Mouse (Mus musculus) C2C12 (cell line): ENCODE measurements around the gene Osbpl9. TPM values are rescaled to one million over a fixed set of nuclear protein-coding genes. Genes with fewer than 3 reads are reported as not detected.

Source experiments
- H3K27me3 ChIP-seq: one replicate; pipeline ENCODE4 v1.6.1; 2011; ENCODE audit not compliant: control insufficient read depth, insufficient read depth, insufficient read length
- H3K36me3 ChIP-seq: one replicate; pipeline ENCODE4 v1.6.1; 2011; ENCODE audit not compliant: control insufficient read depth, insufficient read depth
- H3K4me3 ChIP-seq: one replicate; pipeline ENCODE4 v1.5.1; 2011; ENCODE audit warnings: mild to moderate bottlenecking, control low read depth; ENCODE audit not compliant: poor library complexity, insufficient read depth, severe bottlenecking
- H3K79me2 ChIP-seq: one replicate; pipeline ENCODE4 v1.6.1; 2011; ENCODE audit not compliant: control insufficient read depth, insufficient read depth
- H3K79me3 ChIP-seq: one replicate; pipeline ENCODE4 v1.6.1; 2011; ENCODE audit warnings: low read depth, control low read depth
- H3ac ChIP-seq: one replicate; pipeline ENCODE3; 2011; ENCODE audit warnings: low read depth; ENCODE audit not compliant: control insufficient read depth, insufficient read length
- CEBPB ChIP-seq: IDR thresholded peaks from one replicate; pipeline ENCODE4 v1.6.1; 2011; ENCODE audit warnings: low read depth, mild to moderate bottlenecking, control low read depth, moderate library complexity
- CTCF ChIP-seq: IDR thresholded peaks from one replicate; pipeline ENCODE4 v1.5.1; 2011; ENCODE audit not compliant: control insufficient read depth, insufficient read depth, insufficient read length
- FOSL1 ChIP-seq: IDR thresholded peaks from one replicate; pipeline ENCODE4 v1.8.0; 2011; ENCODE audit warnings: mild to moderate bottlenecking, low read length; ENCODE audit not compliant: poor library complexity, insufficient read depth, severe bottlenecking
- MAX ChIP-seq: IDR thresholded peaks from one replicate; pipeline ENCODE4 v1.6.1; 2011; ENCODE audit warnings: mild to moderate bottlenecking, control low read depth
- MYOD1 ChIP-seq: IDR thresholded peaks from one replicate; pipeline ENCODE4 v1.6.1; 2011; ENCODE audit warnings: low read depth; ENCODE audit not compliant: control insufficient read depth, insufficient read length
- MYOG ChIP-seq: IDR thresholded peaks from one replicate; pipeline ENCODE4 v1.6.1; 2011; ENCODE audit not compliant: control insufficient read depth, insufficient read length; ENCODE audit errors: extremely low read depth
- USF1 ChIP-seq: IDR thresholded peaks from one replicate; pipeline ENCODE4 v1.6.1; 2011; ENCODE audit warnings: low read depth, mild to moderate bottlenecking, control low read depth, moderate library complexity
- polyA plus RNA-seq: library from polyadenylated mRNA; unstranded; fragments of >200 nt; fragmentation: generic; extraction: Trizol; gene quantifications from one replicate; pipeline ENCODE4 v1.2.1, GENCODE M21; 2012; ENCODE audit warnings: missing spikeins

The Osbpl9 gene
- polyA plus RNA-seq, 1 experiment = 27.2 TPM

GRCm38 (mm10) chr4:109203931-109204330 is 1.9 kb upstream of the Osbpl9 start:
- TF ChIP-seq USF1 (no peak), CEBPB (no peak)
- H3K79me2 ChIP-seq = peaks cover 23% of the 10 kb centered on the region

GRCm38 (mm10) chr4:109199069-109199468 is 3.0 kb downstream of the Osbpl9 start:
- no peak overlapping the region for H3ac ChIP-seq
- no peaks in the 10 kb centered on the region for H3K36me3 ChIP-seq
- H3K4me3 ChIP-seq = no peak overlapping the region
- peaks cover 14% of the 10 kb centered on the region for H3K79me3 ChIP-seq
- peaks cover 51% of the 10 kb centered on the region for H3K79me2 ChIP-seq
- no peaks in the 10 kb centered on the region for H3K27me3 ChIP-seq
- TF ChIP-seq MYOD1 = no peak
- no peak for TF ChIP-seq CEBPB
- TF ChIP-seq FOSL1 = no peak
- TF ChIP-seq MYOG = no peak
- TF ChIP-seq MAX = no peak
- TF ChIP-seq USF1 = no peak
- no peak for TF ChIP-seq CTCF

More at GRCm38 (mm10) chr4:109203931-109204330, 1.9 kb upstream of the Osbpl9 start:
- Histone ChIP-seq H3K36me3 (no peaks in the 10 kb centered on the region), H3K79me3 (peaks cover 9% of the 10 kb centered on the region), H3K27me3 (no peaks in the 10 kb centered on the region), H3ac (no peak overlapping the region), H3K4me3 (no peak overlapping the region)

GRCm38 (mm10) chr4:109195900-109196629 is 6.0 kb downstream of the Osbpl9 start:
- Histone ChIP-seq H3K27me3 (no peaks in the 10 kb centered on the region), H3K79me2 (peaks cover 52% of the 10 kb centered on the region), H3ac (no peak overlapping the region), H3K4me3 (no peak overlapping the region), H3K79me3 (peaks cover 10% of the 10 kb centered on the region), H3K36me3 (no peaks in the 10 kb centered on the region)
- TF ChIP-seq USF1 = no peak
- no peak for TF ChIP-seq CTCF
- no peak for TF ChIP-seq MYOG
- no peak for TF ChIP-seq MYOD1
- no peak for TF ChIP-seq MAX
- TF ChIP-seq FOSL1 = no peak
- TF ChIP-seq CEBPB = no peak

GRCm38 (mm10) chr4:109193886-109194285 is 8.2 kb downstream of the Osbpl9 start:
- TF ChIP-seq MAX (no peak), MYOD1 (no peak), CTCF (no peak), USF1 (no peak), CEBPB (no peak), FOSL1 (no peak), MYOG (no peak)

GRCm38 (mm10) chr4:109191598-109191997 is 10.5 kb downstream of the Osbpl9 start:
- Histone ChIP-seq H3ac (no peak overlapping the region), H3K4me3 (no peak overlapping the region), H3K79me3 (peaks cover 3% of the 10 kb centered on the region), H3K27me3 (no peaks in the 10 kb centered on the region), H3K79me2 (peaks cover 21% of the 10 kb centered on the region), H3K36me3 (no peaks in the 10 kb centered on the region)
- no peak for TF ChIP-seq CEBPB
- TF ChIP-seq FOSL1 = no peak
- TF ChIP-seq CTCF = no peak
- no peak for TF ChIP-seq USF1
- no peak for TF ChIP-seq MAX
- no peak for TF ChIP-seq MYOD1
- TF ChIP-seq MYOG = no peak

More at GRCm38 (mm10) chr4:109193886-109194285, 8.2 kb downstream of the Osbpl9 start:
- Histone ChIP-seq H3K36me3 (no peaks in the 10 kb centered on the region), H3K4me3 (no peak overlapping the region), H3K79me2 (peaks cover 34% of the 10 kb centered on the region), H3K27me3 (no peaks in the 10 kb centered on the region), H3K79me3 (peaks cover 5% of the 10 kb centered on the region), H3ac (no peak overlapping the region)

GRCm38 (mm10) chr4:109185616-109186405 is 16.3 kb downstream of the Osbpl9 start:
- H3ac ChIP-seq = no peak overlapping the region
- no peak for TF ChIP-seq CTCF
- no peak for TF ChIP-seq MYOD1
- no peak for TF ChIP-seq MYOG
- TF ChIP-seq FOSL1 = no peak
- TF ChIP-seq USF1 = no peak
- peaks cover 1% of the 10 kb centered on the region for H3K79me3 ChIP-seq
- H3K4me3 ChIP-seq = no peak overlapping the region
- no peaks in the 10 kb centered on the region for H3K79me2 ChIP-seq
- H3K27me3 ChIP-seq = no peaks in the 10 kb centered on the region
- H3K36me3 ChIP-seq = no peaks in the 10 kb centered on the region
